Mouse (Mus musculus): ENCODE results near the gene Nrg3. TPM values are rescaled to one million over a fixed set of nuclear protein-coding genes. Genes with fewer than 3 reads are reported as not detected.

Gene Nrg3
- polyA plus RNA-seq, 1 experiment from 2014 or later: 0.49 TPM

- Histone ChIP-seq H3K36me3 (ENCODE audit: control insufficient read depth, insufficient read depth, low read length) (no peaks in the 10 kb centered on the region), H3K9me3 (ENCODE audit: control insufficient read depth, low read length) (no peaks in the 10 kb centered on the region), H3K4me1 (ENCODE audit: control insufficient read depth, insufficient read depth, low read length) (no peaks in the 10 kb centered on the region), H3K4me3 (ENCODE audit: low read depth, low read length) (no peak overlapping the region), H3K4me2 (ENCODE audit: low read depth, low read length) (no peak overlapping the region), H3K27ac (replicated peaks; ENCODE audit: low read depth, low read length) (no peak overlapping the region), H3K27me3 (replicated peaks; ENCODE audit: control insufficient read depth, insufficient read depth, low read length) (no peaks in the 10 kb centered on the region), H3K9ac (ENCODE audit: low read depth, low read length) (no peak overlapping the region)
- DNase-seq (ENCODE audit: low spot score) (peak; percentile 6), ATAC-seq (ENCODE audit: low read depth) (no peak)
- WGBS: 39% methylated on average over 1 of the region's 1 CpGs
These were observed 771.5 kb downstream of the Nrg3 start for GRCm38 (mm10) chr14:38701413-38701812.

- ATAC-seq (ENCODE audit: low read depth) (no peak), DNase-seq (ENCODE audit: low spot score) (no peak)
- Histone ChIP-seq H3K27ac (replicated peaks; ENCODE audit: low read depth, low read length) (no peak overlapping the region), H3K9me3 (ENCODE audit: control insufficient read depth, low read length) (no peaks in the 10 kb centered on the region), H3K4me2 (ENCODE audit: low read depth, low read length) (no peak overlapping the region), H3K27me3 (replicated peaks; ENCODE audit: control insufficient read depth, insufficient read depth, low read length) (no peaks in the 10 kb centered on the region), H3K36me3 (ENCODE audit: control insufficient read depth, insufficient read depth, low read length) (no peaks in the 10 kb centered on the region), H3K9ac (ENCODE audit: low read depth, low read length) (no peak overlapping the region), H3K4me3 (ENCODE audit: low read depth, low read length) (no peak overlapping the region), H3K4me1 (ENCODE audit: control insufficient read depth, insufficient read depth, low read length) (no peaks in the 10 kb centered on the region)
- WGBS: 86% methylated on average over 3 of the region's 3 CpGs
These were observed 771.9 kb downstream of the Nrg3 start for GRCm38 (mm10) chr14:38700972-38701371.

- H3K9ac ChIP-seq (ENCODE audit: low read depth, low read length): no peak overlapping the region
- no peaks in the 10 kb centered on the region for H3K27me3 ChIP-seq (replicated peaks; ENCODE audit: control insufficient read depth, insufficient read depth, low read length)
- WGBS: 22% methylated on average over 1 of the region's 1 CpGs
- H3K36me3 ChIP-seq (ENCODE audit: control insufficient read depth, insufficient read depth, low read length): no peaks in the 10 kb centered on the region
- ATAC-seq (ENCODE audit: low read depth) (no peak), DNase-seq (ENCODE audit: low spot score) (no peak)
- no peak overlapping the region for H3K4me3 ChIP-seq (ENCODE audit: low read depth, low read length)
- H3K27ac ChIP-seq (replicated peaks; ENCODE audit: low read depth, low read length): no peak overlapping the region
- H3K9me3 ChIP-seq (ENCODE audit: control insufficient read depth, low read length): no peaks in the 10 kb centered on the region
- no peaks in the 10 kb centered on the region for H3K4me1 ChIP-seq (ENCODE audit: control insufficient read depth, insufficient read depth, low read length)
- no peak overlapping the region for H3K4me2 ChIP-seq (ENCODE audit: low read depth, low read length)
These were observed 812.9 kb downstream of the Nrg3 start for GRCm38 (mm10) chr14:38659973-38660372.

- Histone ChIP-seq H3K4me1 (ENCODE audit: control insufficient read depth, insufficient read depth, low read length) (no peaks in the 10 kb centered on the region), H3K4me3 (ENCODE audit: low read depth, low read length) (no peak overlapping the region), H3K27me3 (replicated peaks; ENCODE audit: control insufficient read depth, insufficient read depth, low read length) (no peaks in the 10 kb centered on the region), H3K9ac (ENCODE audit: low read depth, low read length) (no peak overlapping the region), H3K4me2 (ENCODE audit: low read depth, low read length) (no peak overlapping the region), H3K36me3 (ENCODE audit: control insufficient read depth, insufficient read depth, low read length) (no peaks in the 10 kb centered on the region), H3K27ac (replicated peaks; ENCODE audit: low read depth, low read length) (no peak overlapping the region), H3K9me3 (ENCODE audit: control insufficient read depth, low read length) (no peaks in the 10 kb centered on the region)
- WGBS: 75% methylated on average over 3 of the region's 3 CpGs
- ATAC-seq (ENCODE audit: low read depth) (no peak), DNase-seq (ENCODE audit: low spot score) (no peak)
These were observed 835.8 kb downstream of the Nrg3 start for GRCm38 (mm10) chr14:38637070-38637469.

GRCm38 (mm10) chr14:38630114-38630513, 842.8 kb downstream of the Nrg3 start:
- Histone ChIP-seq H3K9me3 (ENCODE audit: control insufficient read depth, low read length) (no peaks in the 10 kb centered on the region), H3K27ac (replicated peaks; ENCODE audit: low read depth, low read length) (no peak overlapping the region), H3K4me2 (ENCODE audit: low read depth, low read length) (no peak overlapping the region), H3K9ac (ENCODE audit: low read depth, low read length) (no peak overlapping the region), H3K36me3 (ENCODE audit: control insufficient read depth, insufficient read depth, low read length) (no peaks in the 10 kb centered on the region), H3K4me3 (ENCODE audit: low read depth, low read length) (no peak overlapping the region), H3K27me3 (replicated peaks; ENCODE audit: control insufficient read depth, insufficient read depth, low read length) (no peaks in the 10 kb centered on the region), H3K4me1 (ENCODE audit: control insufficient read depth, insufficient read depth, low read length) (no peaks in the 10 kb centered on the region)
- no peak for ATAC-seq (ENCODE audit: low read depth)
- no peak for DNase-seq (ENCODE audit: low spot score)
- 84% methylated on average over 3 of the region's 3 CpGs for WGBS

GRCm38 (mm10) chr14:38629671-38630070, 843.2 kb downstream of the Nrg3 start:
- ATAC-seq (ENCODE audit: low read depth) (no peak), DNase-seq (ENCODE audit: low spot score) (no peak)
- Histone ChIP-seq H3K27ac (replicated peaks; ENCODE audit: low read depth, low read length) (no peak overlapping the region), H3K36me3 (ENCODE audit: control insufficient read depth, insufficient read depth, low read length) (no peaks in the 10 kb centered on the region), H3K4me1 (ENCODE audit: control insufficient read depth, insufficient read depth, low read length) (no peaks in the 10 kb centered on the region), H3K4me2 (ENCODE audit: low read depth, low read length) (no peak overlapping the region), H3K27me3 (replicated peaks; ENCODE audit: control insufficient read depth, insufficient read depth, low read length) (no peaks in the 10 kb centered on the region), H3K9ac (ENCODE audit: low read depth, low read length) (no peak overlapping the region), H3K4me3 (ENCODE audit: low read depth, low read length) (no peak overlapping the region), H3K9me3 (ENCODE audit: control insufficient read depth, low read length) (no peaks in the 10 kb centered on the region)

GRCm38 (mm10) chr14:38628862-38629619, 843.8 kb downstream of the Nrg3 start:
- 53% methylated on average over 2 of the region's 2 CpGs for WGBS
- Histone ChIP-seq H3K4me1 (ENCODE audit: control insufficient read depth, insufficient read depth, low read length) (no peaks in the 10 kb centered on the region), H3K36me3 (ENCODE audit: control insufficient read depth, insufficient read depth, low read length) (no peaks in the 10 kb centered on the region), H3K4me3 (ENCODE audit: low read depth, low read length) (no peak overlapping the region), H3K27ac (replicated peaks; ENCODE audit: low read depth, low read length) (no peak overlapping the region), H3K27me3 (replicated peaks; ENCODE audit: control insufficient read depth, insufficient read depth, low read length) (no peaks in the 10 kb centered on the region), H3K9ac (ENCODE audit: low read depth, low read length) (no peak overlapping the region), H3K4me2 (ENCODE audit: low read depth, low read length) (no peak overlapping the region), H3K9me3 (ENCODE audit: control insufficient read depth, low read length) (no peaks in the 10 kb centered on the region)
- no peak for ATAC-seq (ENCODE audit: low read depth)
- no peak for DNase-seq (ENCODE audit: low spot score)

GRCm38 (mm10) chr14:38616969-38617368, 855.9 kb downstream of the Nrg3 start:
- no peaks in the 10 kb centered on the region for H3K4me1 ChIP-seq (ENCODE audit: control insufficient read depth, insufficient read depth, low read length)
- no peak overlapping the region for H3K27ac ChIP-seq (replicated peaks; ENCODE audit: low read depth, low read length)
- no peaks in the 10 kb centered on the region for H3K9me3 ChIP-seq (ENCODE audit: control insufficient read depth, low read length)
- ATAC-seq (ENCODE audit: low read depth): no peak
- no peak overlapping the region for H3K4me2 ChIP-seq (ENCODE audit: low read depth, low read length)
- H3K4me3 ChIP-seq (ENCODE audit: low read depth, low read length): no peak overlapping the region
- no peak overlapping the region for H3K9ac ChIP-seq (ENCODE audit: low read depth, low read length)
- H3K27me3 ChIP-seq (replicated peaks; ENCODE audit: control insufficient read depth, insufficient read depth, low read length): no peaks in the 10 kb centered on the region
- no peak for DNase-seq (ENCODE audit: low spot score)
- no peaks in the 10 kb centered on the region for H3K36me3 ChIP-seq (ENCODE audit: control insufficient read depth, insufficient read depth, low read length)

GRCm38 (mm10) chr14:38597735-38598134, 875.2 kb downstream of the Nrg3 start:
- no peak for ATAC-seq (ENCODE audit: low read depth)
- H3K4me3 ChIP-seq (ENCODE audit: low read depth, low read length): no peak overlapping the region
- H3K27me3 ChIP-seq (replicated peaks; ENCODE audit: control insufficient read depth, insufficient read depth, low read length): no peaks in the 10 kb centered on the region
- no peaks in the 10 kb centered on the region for H3K4me1 ChIP-seq (ENCODE audit: control insufficient read depth, insufficient read depth, low read length)
- no peak for DNase-seq (ENCODE audit: low spot score)
- no peaks in the 10 kb centered on the region for H3K36me3 ChIP-seq (ENCODE audit: control insufficient read depth, insufficient read depth, low read length)
- no peak overlapping the region for H3K9ac ChIP-seq (ENCODE audit: low read depth, low read length)
- no peak overlapping the region for H3K27ac ChIP-seq (replicated peaks; ENCODE audit: low read depth, low read length)
- no peak overlapping the region for H3K4me2 ChIP-seq (ENCODE audit: low read depth, low read length)
- no peaks in the 10 kb centered on the region for H3K9me3 ChIP-seq (ENCODE audit: control insufficient read depth, low read length)

Data from embryonic facial prominence, embryonic 14.5 days (tissue).